Mouse (Mus musculus) brain, embryonic 14.5 days (tissue): ENCODE measurements around the gene Pld1.

Experiments used
- CTCF ChIP-seq: fragments of 200-500 bp; IDR thresholded peaks from 2 replicates; pipeline ENCODE4 v1.5.1; 2012; ENCODE audit warnings: inconsistent platforms, mild to moderate bottlenecking, moderate library complexity, borderline replicate concordance; ENCODE audit not compliant: insufficient read depth, insufficient read length; ENCODE audit errors: extremely low read depth
- POLR2A ChIP-seq: fragments of 200-500 bp; IDR thresholded peaks from 2 replicates; pipeline ENCODE4 v1.6.1; 2012; ENCODE audit warnings: mild to moderate bottlenecking, inconsistent platforms, borderline replicate concordance; ENCODE audit not compliant: poor library complexity, insufficient read depth, insufficient read length, severe bottlenecking; ENCODE audit errors: extremely low read depth

DNA sequence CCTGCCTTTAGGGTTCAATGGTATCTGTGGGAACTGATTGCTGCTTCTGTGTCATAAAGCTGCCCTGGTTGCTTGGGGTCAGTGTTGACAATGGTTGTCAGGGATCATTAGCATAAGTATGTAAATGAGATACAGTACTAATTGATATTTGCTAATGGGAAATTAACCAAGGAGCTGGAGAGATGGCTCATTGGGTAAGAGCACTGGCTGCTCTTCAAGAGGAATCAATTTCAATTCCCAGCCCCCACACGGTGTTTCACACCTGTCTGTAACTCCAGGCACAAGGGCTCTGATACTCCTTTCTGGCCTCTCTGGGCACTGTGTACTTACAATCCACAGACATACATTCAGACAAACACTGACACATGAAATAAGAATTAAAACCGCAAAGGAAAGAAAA, 78.5 kb downstream of the Pld1 start:
- TF ChIP-seq CTCF, result no peak
- no peak for TF ChIP-seq POLR2A
